Mouse (Mus musculus): ENCODE data around the gene Olfr592. TPM values are rescaled to one million over a fixed set of nuclear protein-coding genes. Genes with fewer than 3 reads are reported as not detected.

Olfr592 gene
- polyA plus RNA-seq, 1 experiment from 2014 or later: not detected

Other genes with a start within 250 kb of the Olfr592 start
- gene Olfr573-ps1, start 242.2 kb upstream of the Olfr592 start, polyA plus RNA-seq (2014; fragmentation: Nextera tagmentation; extraction: Ambion mirVana): not detected in 2 replicates
- not detected in 2 replicates for gene Olfr574, start 236.3 kb upstream of the Olfr592 start, polyA plus RNA-seq (2014; fragmentation: Nextera tagmentation; extraction: Ambion mirVana)
- not detected in 2 replicates for gene Olfr575, start 226.0 kb upstream of the Olfr592 start, polyA plus RNA-seq (2014; fragmentation: Nextera tagmentation; extraction: Ambion mirVana)
- not detected in 2 replicates for gene Olfr576, start 222.1 kb upstream of the Olfr592 start, polyA plus RNA-seq (2014; fragmentation: Nextera tagmentation; extraction: Ambion mirVana)
- not detected in 2 replicates for gene Olfr577, start 208.9 kb upstream of the Olfr592 start, polyA plus RNA-seq (2014; fragmentation: Nextera tagmentation; extraction: Ambion mirVana)
- not detected in 2 replicates for gene Olfr578, start 195.5 kb upstream of the Olfr592 start, polyA plus RNA-seq (2014; fragmentation: Nextera tagmentation; extraction: Ambion mirVana)
- gene Olfr582, start 146.8 kb upstream of the Olfr592 start, polyA plus RNA-seq (2014; fragmentation: Nextera tagmentation; extraction: Ambion mirVana): not detected in 2 replicates
- gene Olfr583, start 133.5 kb upstream of the Olfr592 start, polyA plus RNA-seq (2014; fragmentation: Nextera tagmentation; extraction: Ambion mirVana): not detected in 2 replicates
- not detected in 2 replicates for gene Olfr584, start 102.9 kb upstream of the Olfr592 start, polyA plus RNA-seq (2014; fragmentation: Nextera tagmentation; extraction: Ambion mirVana)
- not detected in 2 replicates for gene Olfr585, start 87.1 kb upstream of the Olfr592 start, polyA plus RNA-seq (2014; fragmentation: Nextera tagmentation; extraction: Ambion mirVana)
- gene Olfr586, start 59.2 kb upstream of the Olfr592 start, polyA plus RNA-seq (2014; fragmentation: Nextera tagmentation; extraction: Ambion mirVana): not detected in 2 replicates
- not detected in 2 replicates for gene Olfr588-ps1, start 43.9 kb upstream of the Olfr592 start, polyA plus RNA-seq (2014; fragmentation: Nextera tagmentation; extraction: Ambion mirVana)
- gene Olfr589, start 28.4 kb upstream of the Olfr592 start, polyA plus RNA-seq (2014; fragmentation: Nextera tagmentation; extraction: Ambion mirVana): not detected in 2 replicates
- not detected in 2 replicates for gene Olfr591, start 6.5 kb upstream of the Olfr592 start, polyA plus RNA-seq (2014; fragmentation: Nextera tagmentation; extraction: Ambion mirVana)
- gene Olfr593, start 27.1 kb downstream of the Olfr592 start, polyA plus RNA-seq (2014; fragmentation: Nextera tagmentation; extraction: Ambion mirVana): not detected in 2 replicates
- gene Olfr594, start 32.2 kb downstream of the Olfr592 start, polyA plus RNA-seq (2014; fragmentation: Nextera tagmentation; extraction: Ambion mirVana): not detected in 2 replicates
- not detected in 2 replicates for gene Usp17ld, start 67.7 kb downstream of the Olfr592 start, polyA plus RNA-seq (2014; fragmentation: Nextera tagmentation; extraction: Ambion mirVana)
- gene Olfr596, start 120.8 kb downstream of the Olfr592 start, polyA plus RNA-seq (2014; fragmentation: Nextera tagmentation; extraction: Ambion mirVana): not detected in 2 replicates
- not detected in 2 replicates for gene Olfr597, start 131.5 kb downstream of the Olfr592 start, polyA plus RNA-seq (2014; fragmentation: Nextera tagmentation; extraction: Ambion mirVana)
- not detected in 2 replicates for gene Olfr598, start 138.8 kb downstream of the Olfr592 start, polyA plus RNA-seq (2014; fragmentation: Nextera tagmentation; extraction: Ambion mirVana)
- gene Olfr599, start 151.1 kb downstream of the Olfr592 start, polyA plus RNA-seq (2014; fragmentation: Nextera tagmentation; extraction: Ambion mirVana): not detected in 2 replicates
- gene Olfr600, start 164.9 kb downstream of the Olfr592 start, polyA plus RNA-seq (2014; fragmentation: Nextera tagmentation; extraction: Ambion mirVana): not detected in 2 replicates
- gene Olfr601, start 177.9 kb downstream of the Olfr592 start, polyA plus RNA-seq (2014; fragmentation: Nextera tagmentation; extraction: Ambion mirVana): not detected in 2 replicates
- gene Olfr603, start 201.4 kb downstream of the Olfr592 start, polyA plus RNA-seq (2014; fragmentation: Nextera tagmentation; extraction: Ambion mirVana): not detected in 2 replicates
- not detected in 2 replicates for gene Usp17lc, start 230.3 kb downstream of the Olfr592 start, polyA plus RNA-seq (2014; fragmentation: Nextera tagmentation; extraction: Ambion mirVana)